Mouse (Mus musculus) heart, embryonic 15.5 days (tissue): ENCODE measurements around the gene Nrxn1. TPM values are rescaled to one million over a fixed set of nuclear protein-coding genes. Genes with fewer than 3 reads are reported as not detected.
"Not testable (repeated sequence)": the region's sequence is repeated elsewhere in the genome, so short reads cannot be mapped to it uniquely, and the experiment has no call there.

ENCODE experiments used
- ATAC-seq: fragments of 200-750 bp; cut with Nextera tagmentation; replicated peaks from 2 replicates; pipeline ENCODE4 v1.8.0; 2017; ENCODE audit warnings: low read depth, moderate TSS enrichment; ENCODE audit not compliant: insufficient number of reproducible peaks, insufficient read depth, low FRiP score
- H3K27ac ChIP-seq: fragments of 300-500 bp; sonication (generic); 2 replicates; pipeline ENCODE4 v1.5.1; 2015; ENCODE audit warnings: mild to moderate bottlenecking, inconsistent platforms
- H3K27me3 ChIP-seq: fragments of 300-500 bp; sonication (generic); 2 replicates; pipeline ENCODE4 v1.6.1; 2015; ENCODE audit warnings: inconsistent platforms
- H3K36me3 ChIP-seq: fragments of 300-500 bp; sonication (generic); 2 replicates; pipeline ENCODE4 v1.6.1; 2015; ENCODE audit warnings: mild to moderate bottlenecking, inconsistent platforms
- H3K4me1 ChIP-seq: fragments of 300-500 bp; sonication (generic); replicated peaks from 2 replicates; pipeline ENCODE4 v1.6.1; 2015; ENCODE audit warnings: inconsistent platforms
- H3K4me2 ChIP-seq: fragments of 300-500 bp; sonication (generic); 2 replicates; pipeline ENCODE4 v1.6.1; 2015; ENCODE audit warnings: inconsistent platforms, mild to moderate bottlenecking, moderate library complexity
- H3K4me3 ChIP-seq: fragments of 300-500 bp; sonication (generic); 2 replicates; pipeline ENCODE4 v1.5.1; 2015; ENCODE audit warnings: mild to moderate bottlenecking, inconsistent platforms
- H3K9ac ChIP-seq: fragments of 300-500 bp; sonication (generic); 2 replicates; pipeline ENCODE4 v1.6.1; 2015; ENCODE audit warnings: mild to moderate bottlenecking, inconsistent platforms
- H3K9me3 ChIP-seq: fragments of 300-500 bp; sonication (generic); replicated peaks from 2 replicates; pipeline ENCODE4 v1.6.1; 2016; ENCODE audit warnings: inconsistent platforms
- whole genome bisulfite sequencing: fragments of 180-500 bp; shearing (Covaris S2); methylation state at CpG from one replicate; pipeline ENCODE4 v1.1.7; 2015; ENCODE audit warnings: mixed read lengths; 5-methylcytosine and 5-hydroxymethylcytosine counted together
- polyA plus RNA-seq: library from polyadenylated mRNA; unstranded; fragments of >200 nt; fragmentation: Nextera tagmentation; extraction: Ambion mirVana; gene quantifications from 2 replicates; pipeline ENCODE4 v1.2.1, GENCODE M21; 2015

Nrxn1 gene
- polyA plus RNA-seq, 1 experiment from 2014 or later, result 1.2 TPM

DNA sequence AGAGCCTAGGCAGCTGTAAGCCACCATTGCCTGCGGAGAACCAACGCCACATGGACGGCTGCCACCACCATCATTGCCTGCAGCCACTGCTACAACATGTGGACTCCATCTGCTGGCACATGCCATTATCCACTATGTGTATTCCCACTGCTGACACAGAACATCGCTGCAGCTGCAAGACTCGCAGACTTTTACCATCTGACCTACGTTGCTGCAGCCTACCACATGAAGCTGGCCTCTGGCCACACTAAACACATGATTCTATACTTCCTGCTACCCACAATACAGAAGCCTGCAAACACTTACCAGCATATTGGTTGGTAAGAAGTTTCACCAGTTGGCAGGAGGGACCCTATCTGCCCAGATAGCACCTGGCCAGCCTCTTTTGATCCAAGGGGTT lies 769.2 kb downstream of the Nrxn1 start:
- no peak for ATAC-seq
- 77% methylated on average over 6 of the region's 6 CpGs for WGBS
- Histone ChIP-seq H3K4me2 (no peak overlapping the region), H3K4me3 (no peak overlapping the region), H3K36me3 (no peaks in the 10 kb centered on the region), H3K4me1 (no peaks in the 10 kb centered on the region), H3K9me3 (no peaks in the 10 kb centered on the region), H3K27ac (no peak overlapping the region), H3K27me3 (no peaks in the 10 kb centered on the region), H3K9ac (no peak overlapping the region)

DNA sequence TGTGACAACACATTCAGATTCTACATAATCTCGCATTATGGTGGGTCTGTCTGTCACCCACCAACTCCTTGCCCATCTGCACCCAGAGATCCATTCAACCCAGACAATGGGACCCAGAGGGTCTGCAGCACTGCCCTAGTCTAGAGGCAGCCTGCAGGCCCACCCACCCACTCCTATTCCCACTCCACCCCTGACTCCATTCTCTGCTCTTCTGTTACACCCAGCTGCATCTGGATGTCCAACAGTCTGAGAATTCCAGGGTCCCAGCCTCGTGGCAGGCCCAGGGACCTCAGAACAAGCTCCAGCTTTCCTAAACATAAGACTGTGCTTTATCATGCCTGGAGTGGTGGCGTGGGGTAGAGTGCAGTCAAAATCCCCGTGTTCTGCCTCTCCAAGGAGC lies 820.6 kb downstream of the Nrxn1 start:
- no peaks in the 10 kb centered on the region for H3K27me3 ChIP-seq
- H3K4me3 ChIP-seq, result no peak overlapping the region
- H3K4me1 ChIP-seq, result no peaks in the 10 kb centered on the region
- no peak for ATAC-seq
- 56% methylated on average over 4 of the region's 4 CpGs for WGBS
- H3K4me2 ChIP-seq, result no peak overlapping the region
- no peak overlapping the region for H3K27ac ChIP-seq
- H3K9me3 ChIP-seq, result no peaks in the 10 kb centered on the region
- no peak overlapping the region for H3K9ac ChIP-seq
- H3K36me3 ChIP-seq, result no peaks in the 10 kb centered on the region

DNA sequence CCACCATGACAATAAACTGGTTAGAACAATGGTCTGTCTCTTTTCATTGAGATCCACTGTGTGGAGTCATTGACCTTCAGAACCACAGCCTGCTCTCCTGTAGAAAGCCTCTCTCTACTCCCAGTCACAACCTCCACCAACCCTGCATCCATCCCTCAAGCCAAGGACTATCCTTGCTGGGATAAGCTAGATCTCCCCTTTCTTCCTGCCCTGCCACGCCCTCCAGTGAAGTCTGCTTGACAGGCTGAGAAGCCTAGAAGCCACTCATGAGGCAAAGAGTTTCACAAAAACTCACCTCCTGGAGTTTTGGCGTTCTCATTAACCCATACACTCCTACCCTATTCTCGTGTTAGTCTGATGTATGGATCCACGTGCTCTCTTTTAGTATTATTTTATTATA lies 821.7 kb downstream of the Nrxn1 start:
- ATAC-seq, result no peak
- H3K9ac ChIP-seq, result no peak overlapping the region
- no peaks in the 10 kb centered on the region for H3K27me3 ChIP-seq
- WGBS, result 30% methylated on average over 4 of the region's 4 CpGs
- no peak overlapping the region for H3K4me3 ChIP-seq
- no peak overlapping the region for H3K4me2 ChIP-seq
- H3K9me3 ChIP-seq, result no peaks in the 10 kb centered on the region
- no peaks in the 10 kb centered on the region for H3K4me1 ChIP-seq
- no peaks in the 10 kb centered on the region for H3K36me3 ChIP-seq
- no peak overlapping the region for H3K27ac ChIP-seq

DNA sequence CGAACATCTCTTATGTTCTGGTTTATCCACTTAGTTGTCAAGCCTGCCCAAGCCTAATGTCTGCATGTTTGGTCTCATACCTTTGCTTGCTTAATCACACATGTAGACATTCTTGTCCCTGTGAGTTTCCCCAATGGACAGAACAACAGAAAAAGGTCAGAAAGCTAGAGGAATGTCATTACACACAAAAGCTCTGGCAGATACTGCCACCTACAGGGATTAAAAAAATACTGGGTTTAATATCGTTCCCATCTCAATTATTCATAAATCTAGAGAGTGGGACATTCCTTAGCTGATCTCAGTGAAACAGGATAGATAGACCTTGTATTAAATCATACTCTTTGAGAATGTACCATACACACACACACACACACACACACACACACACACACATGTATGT lies 823.7 kb downstream of the Nrxn1 start:
- H3K9me3 ChIP-seq, result no peaks in the 10 kb centered on the region
- H3K36me3 ChIP-seq, result no peaks in the 10 kb centered on the region
- no peaks in the 10 kb centered on the region for H3K4me1 ChIP-seq
- ATAC-seq, result no peak
- WGBS, result 66% methylated on average over 2 of the region's 2 CpGs
- H3K27ac ChIP-seq, result no peak overlapping the region
- H3K27me3 ChIP-seq, result no peaks in the 10 kb centered on the region
- no peak overlapping the region for H3K4me2 ChIP-seq
- H3K9ac ChIP-seq, result no peak overlapping the region
- H3K4me3 ChIP-seq, result no peak overlapping the region

DNA sequence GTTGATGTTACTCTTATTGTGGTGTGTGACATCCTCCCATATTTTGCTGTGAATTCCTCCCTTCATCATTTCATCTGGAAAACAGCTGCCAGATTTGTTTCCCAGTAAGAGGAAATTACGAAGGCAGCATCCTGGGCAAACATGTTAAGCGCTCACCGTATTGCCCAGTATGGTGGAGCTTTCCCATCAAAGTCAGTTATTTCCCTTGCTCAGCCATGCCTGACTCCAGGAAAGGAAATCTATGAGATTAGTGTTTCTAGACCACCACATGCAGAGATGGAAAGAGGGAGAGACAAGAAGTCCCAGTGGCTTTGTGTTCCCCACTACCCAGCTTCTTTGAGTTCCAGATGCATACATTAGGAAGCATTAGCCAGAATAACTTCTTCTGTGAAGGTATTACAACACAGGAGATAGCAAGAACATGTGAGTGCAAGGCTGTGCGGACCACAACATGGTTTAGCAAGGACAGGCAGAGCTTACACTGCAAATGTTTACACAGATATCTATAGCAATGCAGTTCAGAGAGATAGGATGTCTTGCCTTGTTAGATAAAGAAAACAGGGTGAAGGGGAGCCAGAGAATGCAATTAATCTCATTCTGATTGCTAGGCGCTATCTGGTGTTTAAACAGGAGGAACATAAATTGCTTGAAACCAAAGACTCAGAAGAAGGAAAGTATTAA lies 839.3 kb downstream of the Nrxn1 start:
- Histone ChIP-seq H3K4me2 (no peak overlapping the region), H3K9me3 (no peaks in the 10 kb centered on the region), H3K4me1 (0 out of 2 replicates have a peak, but pooled peaks cover 5% of the 10 kb centered on the region), H3K9ac (no peak overlapping the region), H3K4me3 (no peak overlapping the region), H3K27ac (no peak overlapping the region; the same call in 1 of the 2 replicates), H3K27me3 (no peaks in the 10 kb centered on the region), H3K36me3 (no peaks in the 10 kb centered on the region)
- ATAC-seq, result 0 out of 2 replicates have a peak, but pooled peaks have one; percentile 27
- 39% methylated on average over 5 of the region's 5 CpGs for WGBS

DNA sequence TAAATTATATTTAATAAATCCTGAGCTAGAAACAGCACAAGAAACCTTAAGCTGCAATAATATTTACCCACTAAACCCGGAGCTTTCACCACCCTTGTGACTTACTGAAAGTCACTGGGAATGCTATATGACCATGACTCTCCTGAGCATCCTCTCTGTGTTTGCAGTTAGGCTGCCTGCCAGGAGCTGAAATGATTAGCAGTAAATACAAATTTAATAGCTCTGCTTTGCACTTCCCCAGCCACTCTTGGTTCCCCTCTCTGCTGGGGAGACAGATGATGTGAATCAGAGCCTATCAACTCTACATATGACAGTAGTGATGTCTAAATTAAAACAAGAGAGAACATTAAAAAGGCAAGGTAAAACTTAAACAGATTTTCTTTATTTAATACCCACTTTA lies 840.7 kb downstream of the Nrxn1 start:
- Histone ChIP-seq H3K27ac (no peak overlapping the region), H3K36me3 (no peaks in the 10 kb centered on the region), H3K9ac (no peak overlapping the region), H3K4me2 (no peak overlapping the region), H3K4me1 (0 out of 2 replicates have a peak, but pooled peaks cover 5% of the 10 kb centered on the region), H3K9me3 (no peaks in the 10 kb centered on the region), H3K27me3 (no peaks in the 10 kb centered on the region), H3K4me3 (no peak overlapping the region)
- no peak for ATAC-seq
- WGBS, result 67% methylated on average over 1 of the region's 1 CpGs

DNA sequence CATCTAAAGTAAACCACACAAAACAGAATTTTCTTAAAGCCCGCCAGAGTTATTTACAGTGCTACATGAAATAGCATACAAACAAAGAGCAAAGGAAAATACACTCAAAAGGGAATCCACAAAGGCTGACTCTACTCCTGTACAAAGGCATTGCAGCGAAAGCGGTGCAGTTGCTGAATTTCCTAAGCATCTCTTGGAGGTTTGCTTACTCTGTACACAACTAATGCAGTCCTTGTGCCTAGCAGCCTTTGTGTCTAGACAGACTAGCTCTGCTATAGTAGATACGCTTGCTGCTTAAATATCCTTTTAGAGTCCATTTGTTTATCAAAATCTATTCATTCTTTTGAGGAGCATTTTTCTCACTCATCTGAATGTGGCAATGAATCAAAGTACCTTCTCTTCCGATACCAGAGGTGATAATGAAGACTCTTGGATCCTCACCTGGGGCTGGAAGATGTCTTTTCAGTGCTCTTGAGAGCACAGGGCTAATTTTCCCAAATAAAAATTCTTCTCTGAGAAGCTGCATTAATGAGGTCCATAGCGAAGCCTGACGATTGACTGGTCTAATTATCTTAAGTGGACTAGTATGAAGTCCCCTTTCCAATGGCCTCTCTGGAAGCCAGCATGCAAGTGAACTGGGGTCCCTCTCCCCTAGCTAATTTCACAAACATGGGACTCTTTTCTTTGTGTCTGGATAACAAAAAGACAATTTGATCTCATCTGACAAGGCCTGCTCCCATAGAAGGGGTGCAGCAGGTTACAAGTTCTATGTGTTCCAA lies 845.6 kb downstream of the Nrxn1 start:
- no peak overlapping the region for H3K9ac ChIP-seq
- H3K27me3 ChIP-seq, result no peaks in the 10 kb centered on the region
- no peak overlapping the region for H3K4me3 ChIP-seq
- 85% methylated on average over 7 of the region's 7 CpGs for WGBS
- ATAC-seq, result no peak
- H3K4me1 ChIP-seq, result no peaks in the 10 kb centered on the region
- no peak overlapping the region for H3K4me2 ChIP-seq
- H3K9me3 ChIP-seq, result no peaks in the 10 kb centered on the region
- H3K36me3 ChIP-seq, result no peaks in the 10 kb centered on the region
- no peak overlapping the region for H3K27ac ChIP-seq

DNA sequence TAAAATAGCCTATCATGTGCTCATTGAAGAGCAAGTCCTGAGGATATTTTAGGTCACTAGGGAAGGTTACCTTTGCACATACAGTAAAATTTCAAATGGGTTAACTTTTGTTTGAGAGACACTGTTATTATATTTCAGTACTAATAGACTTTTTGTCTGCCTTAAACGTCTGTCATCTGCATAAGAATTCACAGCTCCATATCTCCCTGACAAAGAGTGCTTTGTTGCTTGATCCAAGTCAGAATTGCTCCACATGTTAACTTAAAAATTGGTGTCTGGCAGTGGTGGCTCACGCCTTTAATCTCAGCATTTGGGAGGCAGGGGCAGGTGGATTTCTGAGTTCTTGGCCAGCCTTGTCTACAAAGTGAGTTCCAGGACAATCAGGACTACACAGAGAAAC lies 848.5 kb downstream of the Nrxn1 start:
- Histone ChIP-seq H3K4me3 (no peak overlapping the region), H3K27ac (no peak overlapping the region), H3K36me3 (no peaks in the 10 kb centered on the region), H3K9me3 (no peaks in the 10 kb centered on the region), H3K27me3 (no peaks in the 10 kb centered on the region), H3K4me1 (no peaks in the 10 kb centered on the region), H3K4me2 (no peak overlapping the region), H3K9ac (no peak overlapping the region)
- no peak for ATAC-seq
- 40% methylated on average over 2 of the region's 2 CpGs for WGBS

DNA sequence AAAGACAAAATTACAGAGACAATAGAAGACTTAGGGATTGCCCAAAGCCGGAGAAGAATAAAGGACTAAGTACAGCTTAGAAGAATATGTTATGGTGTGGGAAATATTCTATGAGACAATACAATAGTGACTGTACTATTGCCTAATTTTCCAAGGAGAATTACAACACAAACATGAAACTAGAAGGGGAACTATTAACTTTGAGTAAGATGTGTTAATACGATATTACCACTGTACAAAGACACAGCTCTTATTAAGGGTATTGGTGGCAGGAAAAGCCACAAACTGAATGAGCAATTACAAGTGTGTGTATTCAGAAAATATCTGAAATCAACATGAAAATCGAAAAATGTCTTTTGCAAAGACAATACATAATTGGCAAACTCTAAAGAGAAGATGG lies 853.9 kb downstream of the Nrxn1 start:
- Histone ChIP-seq H3K4me3 (no peak overlapping the region), H3K9me3 (no peaks in the 10 kb centered on the region), H3K27ac (no peak overlapping the region), H3K9ac (no peak overlapping the region), H3K36me3 (no peaks in the 10 kb centered on the region), H3K4me1 (no peaks in the 10 kb centered on the region), H3K27me3 (no peaks in the 10 kb centered on the region), H3K4me2 (no peak overlapping the region)
- no peak for ATAC-seq
- 76% methylated on average over 3 of the region's 3 CpGs for WGBS

DNA sequence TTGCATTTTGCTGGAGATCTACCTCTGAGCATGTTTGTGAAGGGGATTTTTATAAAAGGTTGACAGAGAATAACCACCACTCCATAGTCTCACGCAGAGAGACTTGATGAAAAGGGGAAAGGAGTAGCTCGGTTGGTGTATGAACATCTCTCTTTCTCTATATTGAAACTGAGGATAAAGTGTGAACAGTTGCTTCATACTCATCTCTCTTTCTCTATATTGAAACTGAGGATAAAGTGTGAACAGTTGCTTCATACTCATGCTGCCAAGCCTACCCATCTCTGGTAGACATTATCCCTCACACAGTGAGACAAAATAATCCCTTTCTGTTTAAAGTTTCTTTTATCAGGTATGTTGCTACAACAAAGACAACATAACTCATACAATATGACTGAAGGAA lies 854.4 kb downstream of the Nrxn1 start:
- Histone ChIP-seq H3K4me2 (no peak overlapping the region), H3K4me3 (no peak overlapping the region), H3K36me3 (no peaks in the 10 kb centered on the region), H3K9ac (no peak overlapping the region), H3K27me3 (no peaks in the 10 kb centered on the region), H3K9me3 (no peaks in the 10 kb centered on the region), H3K27ac (no peak overlapping the region), H3K4me1 (no peaks in the 10 kb centered on the region)
- no peak for ATAC-seq
- 88% methylated on average over 2 of the region's 2 CpGs for WGBS

DNA sequence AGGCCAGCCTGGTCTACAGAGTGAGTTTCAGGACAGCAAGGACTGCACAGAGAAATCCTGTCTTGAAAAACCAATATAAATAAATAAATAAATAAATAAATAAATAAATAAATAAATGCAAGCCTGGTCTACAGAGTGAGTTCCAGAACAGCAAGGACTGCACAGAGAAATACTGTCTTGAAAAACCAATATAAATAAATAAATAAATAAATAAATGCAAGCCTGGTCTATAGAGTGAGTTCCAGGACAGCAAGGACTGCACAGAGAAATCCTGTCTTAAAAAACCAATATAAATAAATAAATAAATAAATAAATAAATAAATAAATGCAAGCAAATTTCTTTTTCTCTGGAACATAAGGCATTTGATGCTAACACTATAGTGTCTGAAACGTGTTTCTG lies 857.2 kb downstream of the Nrxn1 start:
- H3K4me2 ChIP-seq, H3K9ac ChIP-seq, H3K27me3 ChIP-seq, ATAC-seq, H3K9me3 ChIP-seq, H3K36me3 ChIP-seq, H3K4me1 ChIP-seq, H3K27ac ChIP-seq, H3K4me3 ChIP-seq: not testable (repeated sequence)
- WGBS, result 80% methylated on average over 1 of the region's 1 CpGs

DNA sequence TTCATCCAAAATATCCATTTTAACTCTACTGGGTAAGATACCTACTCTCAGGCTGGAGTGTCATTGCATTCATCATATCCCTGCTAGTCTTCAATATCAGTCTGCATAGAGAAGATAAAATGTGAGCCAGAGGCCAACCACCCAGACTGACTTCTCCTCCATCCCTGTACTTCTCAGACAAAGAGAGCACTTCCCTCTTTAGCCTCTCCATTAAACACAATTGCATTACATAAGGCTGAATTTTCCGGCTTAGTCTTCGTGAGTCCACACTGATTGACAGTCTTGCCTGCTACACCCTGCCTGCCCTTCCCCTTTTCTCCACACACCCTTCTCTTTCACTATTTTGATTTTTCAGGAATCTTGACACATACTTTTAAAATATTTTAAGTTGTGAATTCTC lies 858.1 kb downstream of the Nrxn1 start:
- Histone ChIP-seq H3K36me3 (no peaks in the 10 kb centered on the region), H3K9me3 (no peaks in the 10 kb centered on the region), H3K4me3 (no peak overlapping the region), H3K4me2 (no peak overlapping the region), H3K4me1 (no peaks in the 10 kb centered on the region), H3K27me3 (no peaks in the 10 kb centered on the region), H3K9ac (no peak overlapping the region), H3K27ac (no peak overlapping the region)
- ATAC-seq, result no peak
- 76% methylated on average over 2 of the region's 2 CpGs for WGBS
